Mouse (Mus musculus) stomach, embryonic 16.5 days (tissue): ENCODE data around the gene Smug1. TPM values are rescaled to one million over a fixed set of nuclear protein-coding genes. Genes with fewer than 3 reads are reported as not detected.
A peak's percentile ranks its signal among the peaks of the same experiment; 100 is the strongest.

Source experiments
- ATAC-seq: fragments of 200-750 bp; cut with Nextera tagmentation; 2 replicates; pipeline ENCODE4 v1.8.0; 2017; ENCODE audit warnings: moderate number of reproducible peaks, moderate TSS enrichment; ENCODE audit not compliant: insufficient read depth, low FRiP score
- H3K27ac ChIP-seq: fragments of 300-500 bp; sonication (generic); 2 replicates; pipeline ENCODE4 v1.5.1; 2014; ENCODE audit warnings: low read length
- H3K27me3 ChIP-seq: fragments of 300-500 bp; sonication (generic); 2 replicates; pipeline ENCODE4 v1.6.1; 2014; ENCODE audit warnings: low read length, control low read depth, mixed read lengths; ENCODE audit not compliant: control insufficient read depth, insufficient read depth
- H3K36me3 ChIP-seq: fragments of 300-500 bp; sonication (generic); 2 replicates; pipeline ENCODE4 v1.6.1; 2014; ENCODE audit warnings: low read length; ENCODE audit not compliant: control insufficient read depth, insufficient read depth
- H3K4me1 ChIP-seq: fragments of 300-500 bp; sonication (generic); 2 replicates; pipeline ENCODE4 v1.6.1; 2014; ENCODE audit warnings: low read length, control low read depth, mixed read lengths; ENCODE audit not compliant: control insufficient read depth, insufficient read depth
- H3K4me2 ChIP-seq: fragments of 300-500 bp; sonication (generic); 2 replicates; pipeline ENCODE4 v1.6.1; 2014; ENCODE audit warnings: low read depth, low read length, mixed read lengths
- H3K4me3 ChIP-seq: fragments of 300-500 bp; sonication (generic); replicated peaks from 2 replicates; pipeline ENCODE4 v1.5.1; 2014; ENCODE audit warnings: mild to moderate bottlenecking, low read length
- H3K9ac ChIP-seq: fragments of 300-500 bp; sonication (generic); 2 replicates; pipeline ENCODE4 v1.6.1; 2014; ENCODE audit warnings: low read length
- H3K9me3 ChIP-seq: fragments of 300-500 bp; sonication (generic); replicated peaks from 2 replicates; pipeline ENCODE4 v1.6.1; 2016; ENCODE audit warnings: low read length, control low read depth; ENCODE audit not compliant: control insufficient read depth
- WGBS: fragments of 180-500 bp; shearing (Covaris S2); extraction: QIAGEN DNeasy Blood & Tissue Kit; methylation state at CpG from one replicate; pipeline ENCODE4 v1.1.7; 2014; 5-methylcytosine and 5-hydroxymethylcytosine counted together
- polyA plus RNA-seq: library from polyadenylated mRNA; unstranded; fragments of >200 nt; fragmentation: Nextera tagmentation; extraction: Ambion mirVana; gene quantifications from 2 replicates; pipeline ENCODE4 v1.2.1, GENCODE M21; 2015

The Smug1 gene
- 20.1 and 21.1 TPM in 2 replicates for polyA plus RNA-seq

DNA sequence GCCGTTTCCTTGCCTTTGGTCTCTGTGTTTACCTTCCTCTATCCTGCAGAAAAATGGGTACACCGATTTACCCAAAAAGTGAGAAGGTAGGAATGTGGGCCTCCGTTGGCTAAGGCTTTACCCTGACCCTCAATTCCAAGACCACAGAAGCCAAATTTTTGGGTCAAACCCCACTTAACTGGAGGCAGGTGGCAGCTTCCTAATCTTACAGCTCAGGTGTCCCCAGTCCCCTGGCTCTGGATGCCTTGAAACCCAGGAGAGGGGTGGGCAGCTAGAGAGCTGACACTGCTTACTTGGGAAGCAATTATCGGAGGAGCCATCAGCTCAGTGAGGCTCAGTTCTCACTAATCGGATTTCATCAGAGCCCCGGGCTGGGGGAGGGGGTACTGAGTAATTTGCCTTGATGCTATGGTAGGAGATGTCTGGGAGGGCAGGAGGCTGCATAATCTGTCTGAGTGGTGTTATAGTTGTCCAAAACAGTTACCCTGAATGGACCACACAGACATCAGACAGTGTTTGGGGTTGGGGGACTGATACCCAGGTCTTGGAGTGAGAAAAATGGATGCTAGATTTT is at the start of gene Smug1:
Smug1 (minus strand) TSS at position 51 of the 574 bp plus-strand sequence.
- peaks cover 37% of the 10 kb centered on the region for H3K27me3 ChIP-seq
- ATAC-seq, result no peak
- no peak within 1 kb of the TSS for H3K4me3 ChIP-seq
- H3K9ac ChIP-seq, result no peak within 1 kb of the TSS
- H3K9me3 ChIP-seq, result no peaks in the 10 kb centered on the region
- no peaks in the 10 kb centered on the region for H3K36me3 ChIP-seq
- no peak within 1 kb of the TSS for H3K27ac ChIP-seq
- WGBS, result 56% methylated on average over 6 of the region's 6 CpGs
- peaks cover 37% of the 10 kb centered on the region for H3K4me1 ChIP-seq
- no peak within 1 kb of the TSS for H3K4me2 ChIP-seq

DNA sequence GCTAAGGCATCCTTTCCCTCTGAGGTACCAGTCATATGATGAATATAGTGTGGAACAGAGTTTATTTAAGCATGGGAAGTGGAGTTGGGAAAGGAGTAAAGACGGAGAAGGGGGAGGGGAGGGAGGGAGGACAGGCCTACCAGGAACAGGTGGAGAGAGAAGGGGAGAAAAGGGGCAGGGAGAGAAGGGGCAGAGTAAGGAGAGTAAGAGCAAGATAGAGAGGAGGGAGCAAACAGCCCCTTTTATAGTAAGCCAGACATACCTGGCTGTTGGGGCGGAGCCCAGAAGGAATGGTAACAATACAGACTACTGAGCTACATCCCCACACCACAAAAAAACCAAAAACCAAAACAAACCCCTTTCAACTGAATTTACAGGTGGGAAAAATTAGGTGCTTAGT is 49.2 kb upstream of the Smug1 start:
- WGBS, result 33% methylated on average over 2 of the region's 2 CpGs
- Histone ChIP-seq H3K36me3 (peaks cover 16% of the 10 kb centered on the region; the same call in 1 of the 2 replicates), H3K27ac (peak overlapping the region; percentile 93), H3K27me3 (no peaks in the 10 kb centered on the region), H3K9ac (no peak overlapping the region), H3K4me2 (peak overlapping the region; percentile 71), H3K4me1 (peaks cover 24% of the 10 kb centered on the region), H3K4me3 (0 out of 2 replicates have a peak overlapping the region, but pooled peaks have one; percentile 47), H3K9me3 (no peaks in the 10 kb centered on the region)
- no peak for ATAC-seq

DNA sequence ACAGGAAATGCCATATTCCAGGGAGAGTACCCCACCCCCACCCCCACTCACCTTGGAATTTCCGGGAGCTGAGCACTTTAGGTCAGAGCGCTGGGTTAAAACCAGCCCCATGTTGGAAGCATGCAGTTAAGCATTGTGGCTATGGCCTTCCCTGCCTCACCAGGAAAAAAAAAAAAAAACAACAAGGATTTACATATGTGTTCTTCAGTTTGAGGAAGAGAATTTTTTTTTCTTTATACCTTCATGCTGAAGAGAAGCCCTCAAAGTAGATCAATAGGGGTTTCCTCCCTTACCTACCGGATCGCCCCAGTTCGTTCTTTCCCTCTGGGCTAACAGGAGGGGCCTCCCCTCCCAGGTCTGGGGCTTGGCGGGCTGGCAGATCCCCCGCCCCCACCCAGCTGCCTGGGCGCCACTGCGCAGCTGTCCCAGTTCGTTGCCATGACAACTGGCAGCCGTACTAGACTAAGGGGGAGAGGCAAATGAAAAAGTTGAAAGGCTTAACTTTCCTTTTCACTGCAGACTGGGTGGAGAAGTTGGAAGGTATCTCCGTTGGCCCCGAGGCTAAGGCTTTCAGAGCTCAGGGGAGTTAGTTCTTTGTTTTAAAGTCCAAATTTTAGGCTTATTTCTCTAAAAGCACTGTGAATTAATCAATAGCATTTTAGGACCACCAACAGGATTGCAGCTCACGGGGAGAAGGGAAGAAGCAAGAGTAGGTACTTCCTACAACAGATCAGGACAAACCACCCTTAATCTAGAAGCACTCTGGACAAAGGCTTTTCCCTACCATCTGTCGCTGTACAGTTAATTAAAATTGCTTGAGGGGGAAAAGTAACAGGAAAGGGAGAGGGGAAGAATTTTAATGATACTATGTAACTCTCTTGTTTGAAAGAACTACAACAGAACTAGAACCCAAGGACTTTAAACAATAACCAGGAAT is 48.3 kb upstream of the Smug1 start:
- WGBS, result under 1% methylated on average over 15 of the region's 15 CpGs
- Histone ChIP-seq H3K4me3 (peak overlapping the region; percentile 47), H3K9me3 (no peaks in the 10 kb centered on the region), H3K36me3 (peaks cover 16% of the 10 kb centered on the region; the same call in 1 of the 2 replicates), H3K4me1 (peaks cover 17% of the 10 kb centered on the region), H3K27ac (peak overlapping the region; percentile 93), H3K9ac (peak overlapping the region; percentile 59), H3K27me3 (no peaks in the 10 kb centered on the region), H3K4me2 (peak overlapping the region; percentile 71)
- peak; percentile 96 for ATAC-seq

DNA sequence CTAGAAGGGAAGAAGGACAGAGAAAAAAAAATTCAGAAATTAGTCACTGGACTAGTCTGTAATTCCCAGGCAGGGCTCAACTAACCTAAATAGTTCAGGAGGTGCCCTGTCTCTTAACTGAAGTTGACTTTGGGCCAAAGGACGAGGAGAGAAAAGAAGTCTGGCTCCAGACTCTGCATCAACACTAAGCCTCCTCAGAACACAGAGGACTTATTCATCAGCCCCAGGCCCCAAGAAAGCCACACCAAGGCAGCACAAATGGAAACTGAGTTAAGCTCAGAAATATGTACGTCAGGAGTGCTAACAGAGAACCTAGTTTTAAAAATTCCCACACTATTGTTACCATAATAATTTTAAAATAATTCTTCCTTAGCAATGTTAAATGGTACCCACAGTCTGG is 47.3 kb upstream of the Smug1 start:
- ATAC-seq, result no peak
- H3K4me1 ChIP-seq, result peaks cover 14% of the 10 kb centered on the region; the same call in 1 of the 2 replicates
- peaks cover 16% of the 10 kb centered on the region; the same call in 1 of the 2 replicates for H3K36me3 ChIP-seq
- H3K9ac ChIP-seq, result peak overlapping the region; percentile 36; the same call in 1 of the 2 replicates
- peak overlapping the region; percentile 27 for H3K4me3 ChIP-seq
- peak overlapping the region; percentile 43 for H3K4me2 ChIP-seq
- H3K27me3 ChIP-seq, result no peaks in the 10 kb centered on the region
- H3K9me3 ChIP-seq, result no peaks in the 10 kb centered on the region
- WGBS, result 39% methylated on average over 2 of the region's 2 CpGs
- H3K27ac ChIP-seq, result peak overlapping the region; percentile 70

DNA sequence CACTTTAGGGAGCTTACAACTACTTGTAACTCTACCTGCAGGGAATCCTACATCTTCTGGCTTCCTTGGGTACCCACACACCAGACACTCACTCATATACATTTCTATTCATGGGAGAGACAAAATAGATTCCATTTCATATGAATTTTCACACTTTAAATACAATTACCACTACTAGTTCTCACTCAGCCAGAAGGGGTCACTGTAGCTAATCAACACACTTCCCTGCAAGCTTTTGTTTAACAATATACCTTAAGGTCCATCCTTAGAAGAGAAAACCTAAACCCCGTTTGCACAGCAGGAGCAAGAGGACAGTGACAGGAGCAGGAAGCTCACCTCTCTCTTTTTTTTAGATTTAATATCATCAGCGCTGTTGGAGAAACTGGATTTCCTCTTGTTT is 38.3 kb upstream of the Smug1 start:
- no peak overlapping the region for H3K4me3 ChIP-seq
- no peaks in the 10 kb centered on the region for H3K9me3 ChIP-seq
- H3K36me3 ChIP-seq, result peaks cover 8% of the 10 kb centered on the region; the same call in 1 of the 2 replicates
- H3K9ac ChIP-seq, result no peak overlapping the region
- 49% methylated on average over 2 of the region's 2 CpGs for WGBS
- ATAC-seq, result no peak
- no peaks in the 10 kb centered on the region for H3K27me3 ChIP-seq
- H3K27ac ChIP-seq, result no peak overlapping the region
- H3K4me2 ChIP-seq, result no peak overlapping the region
- H3K4me1 ChIP-seq, result peaks cover 3% of the 10 kb centered on the region; the same call in 1 of the 2 replicates

DNA sequence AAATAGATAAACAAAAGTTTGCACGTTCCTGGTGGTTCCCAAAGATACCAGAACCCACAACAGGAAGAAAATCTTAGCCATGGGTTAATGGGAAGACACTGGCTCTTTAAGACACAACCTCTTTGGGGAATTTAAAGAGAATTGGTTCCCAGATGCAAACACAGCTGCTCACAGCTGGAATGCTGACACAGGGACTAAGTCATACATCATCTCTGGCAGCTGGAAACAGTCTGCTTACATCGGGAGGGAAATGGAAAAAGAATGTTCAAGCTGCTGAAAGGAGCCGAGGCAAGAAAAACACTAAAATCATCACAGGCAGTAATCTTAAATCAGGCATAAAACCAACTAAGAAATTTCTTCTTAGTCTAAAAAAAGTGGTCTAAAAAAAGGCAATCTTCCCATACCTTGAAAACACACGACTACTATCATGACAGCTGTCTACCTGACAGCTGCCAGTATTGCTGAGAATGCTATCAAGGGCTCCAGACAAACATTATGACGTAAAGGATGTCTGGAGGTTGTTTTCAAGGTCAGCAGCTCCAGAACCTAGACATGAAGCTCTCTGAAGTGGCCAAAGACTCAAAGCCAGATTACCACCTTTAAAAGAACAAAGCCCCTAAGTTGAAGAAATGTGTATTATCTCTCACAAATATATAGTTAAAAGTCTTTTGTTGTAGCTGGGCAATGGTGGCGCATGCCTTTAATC is 35.3 kb upstream of the Smug1 start:
- 31% methylated on average over 6 of the region's 6 CpGs for WGBS
- Histone ChIP-seq H3K27me3 (no peaks in the 10 kb centered on the region), H3K27ac (peak overlapping the region; percentile 68), H3K4me2 (peak overlapping the region; percentile 9; the same call in 1 of the 2 replicates), H3K4me3 (no peak overlapping the region), H3K36me3 (peaks cover 9% of the 10 kb centered on the region; the same call in 1 of the 2 replicates), H3K4me1 (peaks cover 3% of the 10 kb centered on the region; the same call in 1 of the 2 replicates), H3K9me3 (no peaks in the 10 kb centered on the region), H3K9ac (no peak overlapping the region)
- peak; percentile 81 for ATAC-seq

DNA sequence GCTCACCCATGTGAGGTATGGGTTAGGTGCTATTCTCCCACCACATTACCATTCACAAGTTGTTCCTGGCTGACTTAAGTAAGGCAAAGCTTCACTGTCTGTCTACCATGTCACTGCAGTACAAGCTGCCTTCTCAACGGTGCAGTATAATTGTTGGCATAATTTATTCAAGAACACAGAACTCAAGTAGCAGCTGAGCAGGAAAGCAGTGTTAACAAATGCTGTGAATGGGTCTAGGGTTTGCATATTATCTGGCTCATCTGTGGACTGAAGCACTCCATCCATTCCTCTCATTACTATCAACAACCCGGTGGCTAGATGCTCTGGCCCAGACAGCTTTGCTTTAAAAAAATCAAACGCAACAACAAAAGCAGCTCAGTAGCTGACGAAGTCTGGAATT is 30.9 kb upstream of the Smug1 start:
- no peak for ATAC-seq
- Histone ChIP-seq H3K9me3 (no peaks in the 10 kb centered on the region), H3K27me3 (no peaks in the 10 kb centered on the region), H3K4me3 (no peak overlapping the region), H3K4me1 (peaks cover 3% of the 10 kb centered on the region; the same call in 1 of the 2 replicates), H3K4me2 (no peak overlapping the region), H3K9ac (no peak overlapping the region), H3K36me3 (peaks cover 7% of the 10 kb centered on the region; the same call in 1 of the 2 replicates), H3K27ac (no peak overlapping the region)
- 82% methylated on average over 4 of the region's 4 CpGs for WGBS

DNA sequence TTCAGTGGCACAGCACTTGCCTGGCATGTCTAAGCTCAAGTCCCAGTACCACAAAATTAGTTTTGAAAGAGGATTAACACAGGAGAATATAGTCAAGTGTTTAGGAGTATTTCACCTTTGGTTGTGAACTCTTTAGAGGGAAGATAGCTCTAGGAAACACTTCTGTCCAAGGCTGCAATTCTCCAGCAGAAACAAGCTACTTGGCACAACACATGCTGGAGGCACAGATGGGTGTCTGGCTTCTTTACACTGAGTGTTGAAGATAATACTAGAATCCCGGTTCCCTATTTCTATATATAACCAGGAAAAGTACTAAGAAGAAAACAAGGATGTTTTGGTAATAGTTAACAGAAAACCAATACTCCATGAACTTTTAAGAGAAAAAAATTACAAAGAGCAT is 29.9 kb upstream of the Smug1 start:
- ATAC-seq, result no peak
- WGBS, result 76% methylated on average over 1 of the region's 1 CpGs
- H3K4me3 ChIP-seq, result no peak overlapping the region
- no peak overlapping the region for H3K27ac ChIP-seq
- H3K36me3 ChIP-seq, result peaks cover 7% of the 10 kb centered on the region; the same call in 1 of the 2 replicates
- H3K9ac ChIP-seq, result no peak overlapping the region
- H3K27me3 ChIP-seq, result no peaks in the 10 kb centered on the region
- H3K4me2 ChIP-seq, result no peak overlapping the region
- H3K9me3 ChIP-seq, result no peaks in the 10 kb centered on the region
- H3K4me1 ChIP-seq, result no peaks in the 10 kb centered on the region
